Mouse (Mus musculus) kidney, postnatal 0 days (tissue): ENCODE measurements around the gene Sdccag8. TPM values are rescaled to one million over a fixed set of nuclear protein-coding genes. Genes with fewer than 3 reads are reported as not detected.

Source experiments
- ATAC-seq: fragments of 200-750 bp; cut with Nextera tagmentation; replicated peaks from 2 replicates; pipeline ENCODE4 v1.8.0; 2017; ENCODE audit warnings: low read depth, moderate number of reproducible peaks, moderate TSS enrichment, moderate library complexity; ENCODE audit not compliant: low FRiP score
- DNase-seq: peaks from one replicate; pipeline ENCODE4 v3.0.0-alpha.2; 2016; ENCODE audit warnings: low spot score
- H3K27ac ChIP-seq: fragments of 300-500 bp; sonication (generic); 2 replicates; pipeline ENCODE4 v1.5.1; 2014; ENCODE audit warnings: mild to moderate bottlenecking
- H3K27me3 ChIP-seq: fragments of 300-500 bp; sonication (generic); 2 replicates; pipeline ENCODE4 v1.6.1; 2014; ENCODE audit warnings: low read length, mixed read lengths; ENCODE audit not compliant: insufficient read depth
- H3K36me3 ChIP-seq: fragments of 300-500 bp; sonication (generic); 2 replicates; pipeline ENCODE4 v1.6.1; 2014; ENCODE audit warnings: low read length, mixed read lengths; ENCODE audit not compliant: insufficient read depth
- H3K4me1 ChIP-seq: fragments of 300-500 bp; sonication (generic); replicated peaks from 2 replicates; pipeline ENCODE4 v1.6.1; 2014; ENCODE audit warnings: antibody characterized with exemption, low read length, mixed read lengths; ENCODE audit not compliant: insufficient read depth
- H3K4me2 ChIP-seq: fragments of 300-500 bp; sonication (generic); 2 replicates; pipeline ENCODE4 v1.6.1; 2014; ENCODE audit warnings: mild to moderate bottlenecking, low read length, moderate library complexity, mixed read lengths
- H3K4me3 ChIP-seq: fragments of 300-500 bp; sonication (generic); replicated peaks from 2 replicates; pipeline ENCODE4 v1.5.1; 2014; ENCODE audit warnings: low read depth, low read length
- H3K9ac ChIP-seq: fragments of 300-500 bp; sonication (generic); 2 replicates; pipeline ENCODE4 v1.6.1; 2014; ENCODE audit warnings: low read depth, low read length
- H3K9me3 ChIP-seq: fragments of 300-500 bp; sonication (generic); replicated peaks from 2 replicates; pipeline ENCODE4 v1.6.1; 2016; ENCODE audit warnings: low read length, inconsistent platforms, mixed read lengths
- CTCF ChIP-seq: IDR thresholded peaks from 2 replicates; pipeline ENCODE4 v1.5.1; 2016; ENCODE audit warnings: antibody characterized with exemption, low read depth, mild to moderate bottlenecking, moderate library complexity
- WGBS: fragments of 180-500 bp; shearing (Covaris S2); extraction: QIAGEN DNeasy Blood & Tissue Kit; methylation state at CpG from one replicate; pipeline ENCODE4 v1.1.7; 2014; 5-methylcytosine and 5-hydroxymethylcytosine counted together
- polyA plus RNA-seq: library from polyadenylated mRNA; unstranded; fragments of >200 nt; fragmentation: Nextera tagmentation; extraction: Ambion mirVana; gene quantifications from 2 replicates; pipeline ENCODE4 v1.2.1, GENCODE M21; 2015

Gene Sdccag8
- polyA plus RNA-seq, 1 experiment from 2014 or later = 22.7 TPM

DNA sequence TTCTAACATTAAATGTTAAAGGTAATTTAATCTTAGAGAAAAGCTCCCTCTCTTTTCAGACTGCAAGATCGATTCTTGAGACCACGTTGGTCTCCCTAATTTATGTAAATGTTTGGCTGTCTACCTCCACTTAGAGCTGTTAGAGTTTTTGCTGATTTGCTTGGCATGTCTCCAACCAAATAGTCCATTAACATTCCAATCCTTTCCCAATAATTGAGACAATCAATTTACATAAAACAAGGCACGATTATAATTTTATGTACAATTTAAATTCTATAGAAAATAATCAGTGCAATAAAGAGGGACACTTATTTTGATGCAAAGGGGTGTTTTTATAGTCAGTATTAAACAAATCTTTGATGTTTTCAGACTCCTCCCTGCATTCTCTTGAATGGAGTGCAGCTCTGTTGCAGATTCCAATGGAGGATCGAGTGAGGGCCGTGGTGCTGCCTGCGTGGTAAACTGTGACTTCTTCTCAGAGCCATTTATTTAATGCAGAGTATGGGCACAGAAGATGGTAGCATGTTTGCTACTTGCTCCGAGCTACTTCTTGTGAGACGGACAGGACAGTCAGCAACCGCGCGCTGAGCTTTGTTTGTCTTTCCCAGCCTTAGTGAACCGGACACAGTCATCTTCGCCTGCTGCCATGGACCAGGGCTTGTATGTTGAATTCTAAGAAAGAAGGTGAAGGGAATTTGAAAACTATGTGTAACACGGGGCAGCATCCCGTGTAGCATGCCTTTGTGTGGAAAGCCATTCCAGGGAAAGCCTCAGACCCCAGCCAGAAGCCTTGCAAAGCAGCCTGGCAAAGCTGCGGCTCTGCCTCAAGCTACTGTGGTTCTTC is 156.4 kb downstream of the Sdccag8 start:
- Histone ChIP-seq H3K9me3 (no peaks in the 10 kb centered on the region), H3K9ac (no peak overlapping the region), H3K27ac (no peak overlapping the region), H3K4me2 (no peak overlapping the region), H3K4me1 (0 out of 2 replicates have a peak, but pooled peaks cover 2% of the 10 kb centered on the region), H3K36me3 (no peaks in the 10 kb centered on the region), H3K4me3 (no peak overlapping the region), H3K27me3 (no peaks in the 10 kb centered on the region)
- no peak for DNase-seq
- 72% methylated on average over 16 of the region's 16 CpGs for WGBS
- no peak for ATAC-seq
- TF ChIP-seq CTCF = no peak

DNA sequence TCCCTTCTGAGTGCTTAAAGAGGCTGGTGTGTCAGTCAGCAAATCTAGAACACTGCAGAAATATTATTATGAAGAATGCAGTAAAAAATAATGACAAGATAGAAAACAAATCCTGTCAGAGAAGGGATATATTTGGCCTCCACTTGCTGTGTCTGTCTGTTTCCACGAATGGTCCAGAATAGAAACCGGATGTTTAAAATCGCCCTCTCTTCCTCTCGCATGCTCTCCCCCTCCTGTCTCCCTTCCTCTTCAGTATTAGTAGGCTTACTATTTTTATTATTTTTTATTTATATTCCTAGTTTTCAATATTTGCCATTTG is 157.0 kb downstream of the Sdccag8 start:
- 81% methylated on average over 4 of the region's 4 CpGs for WGBS
- Histone ChIP-seq H3K4me3 (no peak overlapping the region), H3K36me3 (no peaks in the 10 kb centered on the region), H3K9me3 (no peaks in the 10 kb centered on the region), H3K27ac (no peak overlapping the region), H3K9ac (no peak overlapping the region), H3K4me2 (no peak overlapping the region), H3K27me3 (no peaks in the 10 kb centered on the region), H3K4me1 (0 out of 2 replicates have a peak, but pooled peaks cover 2% of the 10 kb centered on the region)
- ATAC-seq (no peak), DNase-seq (no peak)
- TF ChIP-seq CTCF = no peak

DNA sequence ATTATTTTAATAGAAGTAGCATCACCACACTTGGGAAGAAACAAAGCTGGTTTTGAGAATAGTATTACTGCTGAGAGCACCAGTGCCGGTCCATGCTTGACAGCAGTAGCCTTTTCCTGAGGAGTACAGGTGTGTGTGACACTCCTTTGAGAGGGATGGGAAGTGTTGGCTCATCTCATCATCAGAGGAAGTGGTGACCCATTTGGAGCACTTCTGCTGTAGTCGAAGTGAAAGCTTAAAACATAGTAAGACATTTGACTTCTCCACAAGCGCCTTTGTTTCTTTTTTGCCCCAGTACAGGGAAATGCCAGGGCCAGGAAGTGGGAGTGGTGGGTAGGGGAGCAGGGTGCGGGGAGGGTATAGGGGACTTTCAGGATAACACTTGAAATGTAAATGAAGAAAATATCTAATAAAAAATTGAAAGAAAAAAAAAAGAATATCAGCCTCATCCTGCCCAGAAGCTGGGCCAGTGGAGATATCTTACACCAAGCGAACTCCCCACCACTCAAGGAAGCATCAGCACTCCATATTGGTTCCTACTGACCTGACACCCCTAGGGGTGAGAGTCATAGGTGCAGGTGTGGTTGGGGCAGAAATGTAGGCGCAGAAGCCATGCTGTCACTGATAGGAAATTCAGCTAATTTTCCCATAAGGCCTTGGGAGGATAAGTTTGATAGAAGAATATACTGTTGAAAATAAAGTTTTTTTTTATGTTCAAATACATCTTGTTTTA is 159.1 kb downstream of the Sdccag8 start:
- no peaks in the 10 kb centered on the region for H3K9me3 ChIP-seq
- H3K36me3 ChIP-seq = no peaks in the 10 kb centered on the region
- no peaks in the 10 kb centered on the region for H3K27me3 ChIP-seq
- H3K9ac ChIP-seq = no peak overlapping the region
- H3K4me3 ChIP-seq = no peak overlapping the region
- H3K4me2 ChIP-seq = no peak overlapping the region
- no peak for ATAC-seq
- 83% methylated on average over 6 of the region's 6 CpGs for WGBS
- TF ChIP-seq CTCF = no peak
- H3K4me1 ChIP-seq = no peaks in the 10 kb centered on the region
- DNase-seq = no peak
- H3K27ac ChIP-seq = no peak overlapping the region

DNA sequence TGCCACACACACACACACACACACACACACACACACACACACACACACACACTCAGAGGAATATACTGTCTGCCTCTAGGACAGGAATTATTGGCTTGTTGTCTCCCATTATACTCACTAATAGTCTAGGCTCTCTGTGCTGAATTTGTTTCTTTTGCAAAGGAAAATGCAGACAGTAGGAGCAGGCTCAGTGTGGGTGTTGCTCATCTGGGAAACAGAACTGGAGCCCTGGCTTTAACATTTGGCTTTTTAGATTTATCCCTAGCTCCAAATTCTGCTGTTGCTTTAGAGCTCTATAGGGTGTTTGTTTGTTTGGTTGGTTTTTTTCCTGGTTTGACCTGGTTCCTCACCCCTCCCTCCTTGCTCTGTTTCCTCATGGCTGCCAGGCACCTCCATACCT is 164.8 kb downstream of the Sdccag8 start:
- H3K9ac ChIP-seq = no peak overlapping the region
- no peak for DNase-seq
- H3K4me2 ChIP-seq = no peak overlapping the region
- no peak overlapping the region for H3K27ac ChIP-seq
- no peak for ATAC-seq
- H3K36me3 ChIP-seq = no peaks in the 10 kb centered on the region
- H3K4me3 ChIP-seq = no peak overlapping the region
- TF ChIP-seq CTCF = no peak
- H3K27me3 ChIP-seq = no peaks in the 10 kb centered on the region
- no peaks in the 10 kb centered on the region for H3K4me1 ChIP-seq
- H3K9me3 ChIP-seq = no peaks in the 10 kb centered on the region

DNA sequence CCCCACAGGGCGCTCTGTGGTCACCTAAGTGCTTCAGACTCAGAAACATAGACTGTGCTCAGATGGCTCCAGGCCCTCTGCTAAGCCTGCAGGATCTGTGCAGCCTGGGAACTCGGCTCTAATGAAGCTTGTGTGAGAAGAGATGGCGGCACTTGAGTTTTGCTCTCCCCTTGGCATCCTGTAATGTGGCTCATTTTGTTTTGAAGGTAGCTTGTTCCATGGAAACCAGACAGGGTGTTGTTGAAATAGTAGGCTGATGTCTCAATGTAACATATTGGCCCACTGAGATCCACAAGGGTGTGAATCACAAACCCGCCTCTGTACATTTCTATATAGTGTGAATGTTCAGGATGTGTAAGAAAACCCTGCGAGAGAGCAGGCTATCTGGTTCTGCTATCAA is 165.7 kb downstream of the Sdccag8 start:
- TF ChIP-seq CTCF = no peak
- H3K4me2 ChIP-seq = no peak overlapping the region
- H3K9me3 ChIP-seq = no peaks in the 10 kb centered on the region
- no peak overlapping the region for H3K4me3 ChIP-seq
- ATAC-seq (no peak), DNase-seq (no peak)
- no peak overlapping the region for H3K9ac ChIP-seq
- H3K36me3 ChIP-seq = no peaks in the 10 kb centered on the region
- H3K27me3 ChIP-seq = no peaks in the 10 kb centered on the region
- WGBS = 89% methylated on average over 5 of the region's 5 CpGs
- no peak overlapping the region for H3K27ac ChIP-seq
- no peaks in the 10 kb centered on the region for H3K4me1 ChIP-seq

DNA sequence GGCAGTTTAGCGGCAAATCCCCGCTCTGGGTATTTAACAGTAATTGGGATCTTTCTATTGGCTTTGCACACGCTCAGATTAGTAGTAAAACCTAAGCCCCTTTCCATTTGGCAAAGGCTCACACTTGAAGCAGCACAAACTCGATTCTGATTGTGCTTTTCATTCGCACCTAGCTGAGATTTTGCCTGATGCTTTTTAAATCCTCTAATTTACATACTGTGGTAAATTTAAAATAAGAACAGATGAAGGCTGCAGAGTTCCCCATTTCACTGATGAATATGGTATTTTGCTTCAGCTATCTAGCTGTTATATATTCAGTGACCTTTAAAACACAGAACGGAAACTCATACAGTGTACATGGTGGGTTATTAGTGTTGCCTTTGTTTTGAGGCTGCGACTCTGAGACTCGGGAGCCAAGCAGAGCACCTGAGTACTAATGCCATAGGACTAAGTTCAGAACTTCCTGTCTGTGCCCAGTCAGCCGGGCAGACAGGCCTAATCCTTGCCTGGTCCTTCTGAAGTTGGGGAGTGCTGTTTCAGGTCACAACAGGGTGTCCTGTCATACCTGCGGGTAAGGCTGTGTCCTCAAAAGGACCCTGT is 166.4 kb downstream of the Sdccag8 start:
- Histone ChIP-seq H3K27ac (no peak overlapping the region), H3K9ac (no peak overlapping the region), H3K4me1 (no peaks in the 10 kb centered on the region), H3K4me3 (no peak overlapping the region), H3K4me2 (no peak overlapping the region), H3K36me3 (no peaks in the 10 kb centered on the region), H3K27me3 (no peaks in the 10 kb centered on the region), H3K9me3 (no peaks in the 10 kb centered on the region)
- 86% methylated on average over 10 of the region's 10 CpGs for WGBS
- no peak for DNase-seq
- no peak for TF ChIP-seq CTCF
- no peak for ATAC-seq
